Mouse (Mus musculus): ENCODE data around the gene Slc9a9. TPM values are rescaled to one million over a fixed set of nuclear protein-coding genes. Genes with fewer than 3 reads are reported as not detected.

Gene Slc9a9
- polyA plus RNA-seq, 1 experiment from 2014 or later: 2.3 TPM

DNA sequence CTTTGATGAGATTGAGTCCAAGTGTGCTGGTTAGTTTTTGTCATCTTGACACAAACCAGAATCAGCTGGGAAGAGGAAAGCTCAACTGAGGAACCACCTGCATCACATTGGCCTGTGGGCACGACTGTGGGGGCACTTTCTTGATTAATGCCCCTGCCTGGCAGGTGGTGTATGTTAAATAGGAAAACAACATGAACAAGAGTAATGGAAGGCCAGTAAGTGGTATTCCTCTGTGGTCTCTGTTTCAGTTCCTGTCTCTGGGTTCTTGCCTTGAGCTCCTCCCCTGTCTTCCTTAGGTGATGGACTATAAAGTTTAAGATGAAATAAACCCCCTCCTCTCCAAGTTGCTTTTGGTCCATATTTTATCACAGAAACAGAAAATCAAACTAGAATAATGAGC, 372.7 kb downstream of the Slc9a9 start:
- H3K4me2 ChIP-seq (ENCODE audit: low read depth, low read length): no peak overlapping the region
- no peaks in the 10 kb centered on the region for H3K27me3 ChIP-seq (ENCODE audit: insufficient read depth, low read length)
- no peak overlapping the region for H3K27ac ChIP-seq (ENCODE audit: low read depth)
- 17% methylated on average over 1 of the region's 1 CpGs for WGBS (ENCODE audit: insufficient replicate concordance)
- ATAC-seq (no peak), DNase-seq (no peak)
- H3K4me1 ChIP-seq (ENCODE audit: insufficient read depth): no peaks in the 10 kb centered on the region
- no peaks in the 10 kb centered on the region for H3K36me3 ChIP-seq (replicated peaks; ENCODE audit: insufficient read depth, low read length)
- no peak for TF ChIP-seq CTCF (IDR thresholded peaks at IDR 0.05; ENCODE audit: low read depth)
- TF ChIP-seq EP300 (IDR thresholded peaks at IDR 0.05; ENCODE audit: low read depth): no peak
- no peaks in the 10 kb centered on the region for H3K9me3 ChIP-seq (ENCODE audit: low read length)
- no peak overlapping the region for H3K4me3 ChIP-seq (ENCODE audit: low read depth, low read length)
- no peak overlapping the region for H3K9ac ChIP-seq (replicated peaks)

DNA sequence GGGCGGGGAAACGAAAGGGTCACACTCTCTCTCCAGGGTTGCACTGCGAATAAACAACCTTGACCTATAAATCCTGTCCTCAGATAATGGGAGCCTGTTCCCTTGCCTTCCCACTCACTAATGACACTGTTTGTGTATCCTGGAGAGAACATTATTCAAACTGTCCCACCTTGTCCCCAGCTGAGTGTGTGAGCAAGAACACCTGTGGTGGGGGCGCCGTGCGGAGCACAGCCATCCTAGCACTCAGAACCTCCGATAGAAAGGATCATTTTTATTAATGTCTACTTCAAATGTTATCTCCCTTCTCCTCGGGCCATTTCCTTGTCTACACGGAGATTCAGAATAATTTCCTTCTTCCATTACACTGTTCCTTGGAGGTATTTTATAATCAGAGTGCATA, 382.5 kb downstream of the Slc9a9 start:
- DNase-seq: no peak
- H3K36me3 ChIP-seq (replicated peaks; ENCODE audit: insufficient read depth, low read length): no peaks in the 10 kb centered on the region
- no peak overlapping the region for H3K27ac ChIP-seq (ENCODE audit: low read depth)
- no peaks in the 10 kb centered on the region for H3K4me1 ChIP-seq (ENCODE audit: insufficient read depth)
- ATAC-seq: no peak
- H3K27me3 ChIP-seq (ENCODE audit: insufficient read depth, low read length): no peaks in the 10 kb centered on the region
- TF ChIP-seq CTCF (IDR thresholded peaks at IDR 0.05; ENCODE audit: low read depth) (no peak), EP300 (IDR thresholded peaks at IDR 0.05; ENCODE audit: low read depth) (no peak)
- no peak overlapping the region for H3K4me3 ChIP-seq (ENCODE audit: low read depth, low read length)
- no peaks in the 10 kb centered on the region for H3K9me3 ChIP-seq (ENCODE audit: low read length)
- H3K9ac ChIP-seq (replicated peaks): no peak overlapping the region
- no peak overlapping the region for H3K4me2 ChIP-seq (ENCODE audit: low read depth, low read length)
- WGBS (ENCODE audit: insufficient replicate concordance): 74% methylated on average over 9 of the region's 9 CpGs

- no peaks in the 10 kb centered on the region for H3K27me3 ChIP-seq (ENCODE audit: insufficient read depth, low read length)
- no peak overlapping the region for H3K4me2 ChIP-seq (ENCODE audit: low read depth, low read length)
- WGBS (ENCODE audit: insufficient replicate concordance): 66% methylated on average over 5 of the region's 5 CpGs
- DNase-seq (no peak), ATAC-seq (no peak)
- H3K27ac ChIP-seq (ENCODE audit: low read depth): no peak overlapping the region
- H3K4me3 ChIP-seq (ENCODE audit: low read depth, low read length): no peak overlapping the region
- no peaks in the 10 kb centered on the region for H3K36me3 ChIP-seq (replicated peaks; ENCODE audit: insufficient read depth, low read length)
- H3K9ac ChIP-seq (replicated peaks): no peak overlapping the region
- no peaks in the 10 kb centered on the region for H3K4me1 ChIP-seq (ENCODE audit: insufficient read depth)
- TF ChIP-seq EP300 (IDR thresholded peaks at IDR 0.05; ENCODE audit: low read depth): no peak
- TF ChIP-seq CTCF (IDR thresholded peaks at IDR 0.05; ENCODE audit: low read depth): no peak
- H3K9me3 ChIP-seq (ENCODE audit: low read length): no peaks in the 10 kb centered on the region
Observed at GRCm38 (mm10) chr9:95053183-95053582, 383.5 kb downstream of the Slc9a9 start.

DNA sequence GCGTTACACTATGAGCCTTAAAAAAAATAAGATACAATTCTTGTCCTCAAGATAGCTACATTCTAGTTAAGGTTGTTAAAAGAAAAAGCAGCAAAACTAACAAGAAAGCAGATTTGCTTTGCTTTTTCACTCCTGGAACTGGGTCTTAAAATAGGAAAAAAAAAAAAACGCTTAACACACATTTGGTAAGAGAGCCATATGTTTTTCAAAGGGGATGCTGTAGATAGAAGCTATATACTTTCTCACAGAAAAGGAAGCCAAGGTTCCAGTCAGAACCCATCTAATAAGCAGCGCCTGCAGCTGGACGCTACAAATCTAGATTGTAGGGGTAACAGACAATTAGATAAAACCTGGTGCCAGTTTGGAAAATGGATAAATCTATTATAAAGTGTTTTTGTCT, 386.1 kb downstream of the Slc9a9 start:
- no peak overlapping the region for H3K4me3 ChIP-seq (ENCODE audit: low read depth, low read length)
- H3K27ac ChIP-seq (ENCODE audit: low read depth): no peak overlapping the region
- no peaks in the 10 kb centered on the region for H3K36me3 ChIP-seq (replicated peaks; ENCODE audit: insufficient read depth, low read length)
- H3K4me1 ChIP-seq (ENCODE audit: insufficient read depth): no peaks in the 10 kb centered on the region
- ATAC-seq: no peak
- TF ChIP-seq CTCF (IDR thresholded peaks at IDR 0.05; ENCODE audit: low read depth): no peak
- TF ChIP-seq EP300 (IDR thresholded peaks at IDR 0.05; ENCODE audit: low read depth): no peak
- H3K9me3 ChIP-seq (ENCODE audit: low read length): no peaks in the 10 kb centered on the region
- no peaks in the 10 kb centered on the region for H3K27me3 ChIP-seq (ENCODE audit: insufficient read depth, low read length)
- no peak for DNase-seq
- no peak overlapping the region for H3K4me2 ChIP-seq (ENCODE audit: low read depth, low read length)
- no peak overlapping the region for H3K9ac ChIP-seq (replicated peaks)
- 77% methylated on average over 4 of the region's 4 CpGs for WGBS (ENCODE audit: insufficient replicate concordance)

- no peak for ATAC-seq
- no peak for DNase-seq
- no peak overlapping the region for H3K27ac ChIP-seq (ENCODE audit: low read depth)
- no peak for TF ChIP-seq EP300 (IDR thresholded peaks at IDR 0.05; ENCODE audit: low read depth)
- TF ChIP-seq CTCF (IDR thresholded peaks at IDR 0.05; ENCODE audit: low read depth): no peak
- no peak overlapping the region for H3K9ac ChIP-seq (replicated peaks)
- no peaks in the 10 kb centered on the region for H3K36me3 ChIP-seq (replicated peaks; ENCODE audit: insufficient read depth, low read length)
- H3K4me2 ChIP-seq (ENCODE audit: low read depth, low read length): no peak overlapping the region
- H3K9me3 ChIP-seq (ENCODE audit: low read length): no peaks in the 10 kb centered on the region
- H3K4me3 ChIP-seq (ENCODE audit: low read depth, low read length): no peak overlapping the region
- H3K4me1 ChIP-seq (ENCODE audit: insufficient read depth): no peaks in the 10 kb centered on the region
- WGBS (ENCODE audit: insufficient replicate concordance): 83% methylated on average over 4 of the region's 4 CpGs
- no peaks in the 10 kb centered on the region for H3K27me3 ChIP-seq (ENCODE audit: insufficient read depth, low read length)
Observed at GRCm38 (mm10) chr9:95060702-95061101, 391.0 kb downstream of the Slc9a9 start.

GRCm38 (mm10) chr9:95067037-95067436, 397.3 kb downstream of the Slc9a9 start:
- ATAC-seq: no peak
- Histone ChIP-seq H3K4me2 (ENCODE audit: low read depth, low read length) (no peak overlapping the region), H3K36me3 (replicated peaks; ENCODE audit: insufficient read depth, low read length) (no peaks in the 10 kb centered on the region), H3K9ac (replicated peaks) (no peak overlapping the region), H3K4me3 (ENCODE audit: low read depth, low read length) (no peak overlapping the region), H3K27ac (ENCODE audit: low read depth) (no peak overlapping the region), H3K4me1 (ENCODE audit: insufficient read depth) (no peaks in the 10 kb centered on the region), H3K27me3 (ENCODE audit: insufficient read depth, low read length) (no peaks in the 10 kb centered on the region), H3K9me3 (ENCODE audit: low read length) (peaks cover 3% of the 10 kb centered on the region; the same call in 1 of the 2 replicates)
- TF ChIP-seq EP300 (IDR thresholded peaks at IDR 0.05; ENCODE audit: low read depth) (no peak), CTCF (IDR thresholded peaks at IDR 0.05; ENCODE audit: low read depth) (no peak)
- no peak for DNase-seq
- 67% methylated on average over 2 of the region's 3 CpGs for WGBS (ENCODE audit: insufficient replicate concordance)

GRCm38 (mm10) chr9:95068466-95068865, 398.8 kb downstream of the Slc9a9 start:
- H3K9me3 ChIP-seq (ENCODE audit: low read length): peaks cover 3% of the 10 kb centered on the region; the same call in 1 of the 2 replicates
- TF ChIP-seq CTCF (IDR thresholded peaks at IDR 0.05; ENCODE audit: low read depth) (no peak), EP300 (IDR thresholded peaks at IDR 0.05; ENCODE audit: low read depth) (no peak)
- no peak overlapping the region for H3K27ac ChIP-seq (ENCODE audit: low read depth)
- H3K4me2 ChIP-seq (ENCODE audit: low read depth, low read length): no peak overlapping the region
- no peak overlapping the region for H3K4me3 ChIP-seq (ENCODE audit: low read depth, low read length)
- DNase-seq: no peak
- no peaks in the 10 kb centered on the region for H3K4me1 ChIP-seq (ENCODE audit: insufficient read depth)
- no peak overlapping the region for H3K9ac ChIP-seq (replicated peaks)
- 75% methylated on average over 2 of the region's 2 CpGs for WGBS (ENCODE audit: insufficient replicate concordance)
- ATAC-seq: no peak
- H3K36me3 ChIP-seq (replicated peaks; ENCODE audit: insufficient read depth, low read length): no peaks in the 10 kb centered on the region
- H3K27me3 ChIP-seq (ENCODE audit: insufficient read depth, low read length): no peaks in the 10 kb centered on the region
